Mouse (Mus musculus) hindbrain, embryonic 10.5 days (tissue): ENCODE data around the gene Zfp354b. TPM values are rescaled to one million over a fixed set of nuclear protein-coding genes. Genes with fewer than 3 reads are reported as not detected.

Source experiments
- DNase-seq: peaks from one replicate; pipeline ENCODE4 v3.0.0-alpha.2; 2017; ENCODE audit warnings: low spot score
- H3K27ac ChIP-seq: fragments of 300-500 bp; sonication (generic); 2 replicates; pipeline ENCODE4 v1.5.1; 2016; ENCODE audit warnings: mild to moderate bottlenecking, moderate library complexity
- H3K27me3 ChIP-seq: fragments of 300-500 bp; sonication (generic); 2 replicates; pipeline ENCODE4 v1.6.1; 2016; ENCODE audit warnings: mild to moderate bottlenecking; ENCODE audit not compliant: poor library complexity, insufficient read depth, severe bottlenecking
- H3K36me3 ChIP-seq: fragments of 300-500 bp; sonication (generic); 2 replicates; pipeline ENCODE4 v1.6.1; 2016; ENCODE audit warnings: mild to moderate bottlenecking, moderate library complexity
- H3K4me1 ChIP-seq: fragments of 300-500 bp; sonication (generic); replicated peaks from 2 replicates; pipeline ENCODE4 v1.6.1; 2016; ENCODE audit warnings: mild to moderate bottlenecking
- H3K4me3 ChIP-seq: fragments of 300-500 bp; sonication (generic); 2 replicates; pipeline ENCODE4 v1.5.1; 2016; ENCODE audit warnings: mild to moderate bottlenecking, moderate library complexity
- H3K9me3 ChIP-seq: fragments of 300-500 bp; sonication (generic); 2 replicates; pipeline ENCODE4 v1.6.1; 2016; ENCODE audit warnings: mild to moderate bottlenecking, moderate library complexity
- WGBS: fragments of 180-500 bp; shearing (Covaris S2); methylation state at CpG from one replicate; pipeline ENCODE4 v1.1.7; 2016; 5-methylcytosine and 5-hydroxymethylcytosine counted together
- polyA plus RNA-seq: library from polyadenylated mRNA; unstranded; fragments of >200 nt; fragmentation: Nextera tagmentation; extraction: Ambion mirVana; gene quantifications from 2 replicates; pipeline ENCODE4 v1.2.1, GENCODE M21; 2016

Gene Zfp354b
- polyA plus RNA-seq, 1 experiment from 2014 or later = 1.1 TPM

- Histone ChIP-seq H3K4me1 (peaks cover 3% of the 10 kb centered on the region; the same call in 1 of the 2 replicates), H3K36me3 (peaks cover 42% of the 10 kb centered on the region), H3K9me3 (peaks cover 27% of the 10 kb centered on the region), H3K27me3 (no peaks in the 10 kb centered on the region), H3K27ac (peak within 1 kb of the TSS; percentile 97), H3K4me3 (peak within 1 kb of the TSS; percentile 73)
- DNase-seq = peak; percentile 90
- WGBS = under 1% methylated on average over 47 of the region's 47 CpGs
These were observed 15.6 kb downstream of the Zfp354b start, which contains the start of gene Zfp2 for GRCm38 (mm10) chr11:50915671-50916320. Gene Zfp2 (minus strand): TSS chr11:50916165.

- WGBS = 93% methylated on average over 3 of the region's 3 CpGs
- Histone ChIP-seq H3K27ac (no peak overlapping the region), H3K9me3 (peaks cover 35% of the 10 kb centered on the region), H3K27me3 (no peaks in the 10 kb centered on the region), H3K36me3 (peaks cover 55% of the 10 kb centered on the region), H3K4me1 (peaks cover 3% of the 10 kb centered on the region; the same call in 1 of the 2 replicates), H3K4me3 (no peak overlapping the region)
- DNase-seq = no peak
These were observed 17.0 kb downstream of the Zfp354b start for GRCm38 (mm10) chr11:50914461-50914860.

GRCm38 (mm10) chr11:50913301-50913700 is 18.1 kb downstream of the Zfp354b start:
- WGBS = 86% methylated on average over 1 of the region's 1 CpGs
- Histone ChIP-seq H3K27me3 (no peaks in the 10 kb centered on the region), H3K36me3 (peaks cover 67% of the 10 kb centered on the region), H3K4me3 (no peak overlapping the region), H3K27ac (no peak overlapping the region), H3K9me3 (peaks cover 35% of the 10 kb centered on the region), H3K4me1 (peaks cover 3% of the 10 kb centered on the region; the same call in 1 of the 2 replicates)
- no peak for DNase-seq

GRCm38 (mm10) chr11:50908136-50908535 is 23.3 kb downstream of the Zfp354b start:
- peaks cover 100% of the 10 kb centered on the region for H3K36me3 ChIP-seq
- no peak overlapping the region for H3K4me3 ChIP-seq
- 94% methylated on average over 5 of the region's 5 CpGs for WGBS
- DNase-seq = no peak
- no peak overlapping the region for H3K27ac ChIP-seq
- H3K4me1 ChIP-seq = no peaks in the 10 kb centered on the region
- peaks cover 74% of the 10 kb centered on the region for H3K9me3 ChIP-seq
- H3K27me3 ChIP-seq = no peaks in the 10 kb centered on the region

- Histone ChIP-seq H3K4me1 (no peaks in the 10 kb centered on the region), H3K27ac (no peak overlapping the region), H3K36me3 (peaks cover 42% of the 10 kb centered on the region), H3K27me3 (no peaks in the 10 kb centered on the region), H3K4me3 (no peak overlapping the region), H3K9me3 (peaks cover 87% of the 10 kb centered on the region)
- 92% methylated on average over 1 of the region's 1 CpGs for WGBS
- no peak for DNase-seq
These were observed 34.1 kb downstream of the Zfp354b start for GRCm38 (mm10) chr11:50897359-50897758.

- Histone ChIP-seq H3K27me3 (no peaks in the 10 kb centered on the region), H3K4me3 (no peak overlapping the region), H3K4me1 (peaks cover 5% of the 10 kb centered on the region), H3K27ac (no peak overlapping the region), H3K9me3 (peaks cover 40% of the 10 kb centered on the region), H3K36me3 (no peaks in the 10 kb centered on the region)
- DNase-seq = no peak
- 57% methylated on average over 2 of the region's 2 CpGs for WGBS
These were observed 39.0 kb downstream of the Zfp354b start for GRCm38 (mm10) chr11:50892441-50892840.

GRCm38 (mm10) chr11:50887390-50888128 is 43.9 kb downstream of the Zfp354b start, which contains the start of gene Zfp454:
Gene Zfp454 (minus strand): TSS chr11:50887651.
- WGBS = 6% methylated on average over 26 of the region's 26 CpGs
- peak within 1 kb of the TSS; percentile 87 for H3K27ac ChIP-seq

GRCm38 (mm10) chr11:50886933-50887293 is 44.5 kb downstream of the Zfp354b start:
- Histone ChIP-seq H3K36me3 (peaks cover 41% of the 10 kb centered on the region), H3K27ac (peak overlapping the region; percentile 87)
- DNase-seq = no peak

More at GRCm38 (mm10) chr11:50887390-50888128, 43.9 kb downstream of the Zfp354b start, which contains the start of gene Zfp454:
- peaks cover 18% of the 10 kb centered on the region for H3K4me1 ChIP-seq
- DNase-seq = peak; percentile 92
- peaks cover 34% of the 10 kb centered on the region for H3K36me3 ChIP-seq
- H3K27me3 ChIP-seq = no peaks in the 10 kb centered on the region
- peak within 1 kb of the TSS; percentile 60 for H3K4me3 ChIP-seq
- peaks cover 4% of the 10 kb centered on the region; the same call in 1 of the 2 replicates for H3K9me3 ChIP-seq

GRCm38 (mm10) chr11:50886231-50886932 is 45.1 kb downstream of the Zfp354b start:
- Histone ChIP-seq H3K9me3 (no peaks in the 10 kb centered on the region), H3K27ac (peak overlapping the region; percentile 87), H3K27me3 (no peaks in the 10 kb centered on the region), H3K4me1 (peaks cover 18% of the 10 kb centered on the region), H3K4me3 (peak overlapping the region; percentile 60), H3K36me3 (peaks cover 46% of the 10 kb centered on the region)
- peak; percentile 10 for DNase-seq
- WGBS = 59% methylated on average over 8 of the region's 8 CpGs

More at GRCm38 (mm10) chr11:50886933-50887293, 44.5 kb downstream of the Zfp354b start:
- no peaks in the 10 kb centered on the region for H3K27me3 ChIP-seq
- H3K4me1 ChIP-seq = peaks cover 18% of the 10 kb centered on the region
- H3K4me3 ChIP-seq = peak overlapping the region; percentile 60
- 26% methylated on average over 10 of the region's 10 CpGs for WGBS
- H3K9me3 ChIP-seq = no peaks in the 10 kb centered on the region

GRCm38 (mm10) chr11:50883756-50884155 is 47.7 kb downstream of the Zfp354b start:
- Histone ChIP-seq H3K4me1 (peaks cover 18% of the 10 kb centered on the region), H3K27me3 (no peaks in the 10 kb centered on the region), H3K36me3 (peaks cover 72% of the 10 kb centered on the region), H3K4me3 (no peak overlapping the region), H3K9me3 (no peaks in the 10 kb centered on the region; the same call in 1 of the 2 replicates), H3K27ac (no peak overlapping the region)
- no peak for DNase-seq
- WGBS = 88% methylated on average over 3 of the region's 3 CpGs

GRCm38 (mm10) chr11:50878641-50879040 is 52.8 kb downstream of the Zfp354b start:
- Histone ChIP-seq H3K9me3 (peaks cover 39% of the 10 kb centered on the region), H3K4me1 (no peaks in the 10 kb centered on the region), H3K27me3 (no peaks in the 10 kb centered on the region), H3K27ac (no peak overlapping the region), H3K4me3 (no peak overlapping the region), H3K36me3 (peaks cover 100% of the 10 kb centered on the region)
- no peak for DNase-seq
- WGBS = 93% methylated on average over 3 of the region's 3 CpGs
